Mouse (Mus musculus) urinary bladder, postnatal 36 days (tissue): ENCODE results near the gene Gm3336.
A peak's percentile ranks its signal among the peaks of the same experiment; 100 is the strongest.

Experiments used
- DNase-seq, 2 experiments: peaks; one replicate each; pipeline ENCODE4 v3.0.0; 2022; ENCODE audit warnings: low spot score in 2 of 2, mixed read lengths in 1 of 2

The Gm3336 gene

GRCm38 (mm10) chr8:70763354-70763753, 45.0 kb downstream of the Gm3336 start:
- DNase-seq, result no peak

GRCm38 (mm10) chr8:70764026-70764425, 45.7 kb downstream of the Gm3336 start:
- no peak for DNase-seq

GRCm38 (mm10) chr8:70764676-70765075, 46.3 kb downstream of the Gm3336 start:
- no peak for DNase-seq

- no peak for DNase-seq
Observed at GRCm38 (mm10) chr8:70765329-70765728, 47.0 kb downstream of the Gm3336 start.

GRCm38 (mm10) chr8:70765838-70766570, 47.7 kb downstream of the Gm3336 start:
- no peak for DNase-seq

- DNase-seq, result peak; percentile 78 to 84
Observed at GRCm38 (mm10) chr8:70766571-70767440, 48.5 kb downstream of the Gm3336 start.

- DNase-seq, result no peak
Observed at GRCm38 (mm10) chr8:70767503-70767902, 49.2 kb downstream of the Gm3336 start.

GRCm38 (mm10) chr8:70768231-70768776, 50.0 kb downstream of the Gm3336 start:
- DNase-seq, result no peak

- no peak for DNase-seq
Observed at GRCm38 (mm10) chr8:70768956-70769355, 50.6 kb downstream of the Gm3336 start.

GRCm38 (mm10) chr8:70769359-70769758, 51.0 kb downstream of the Gm3336 start:
- peak; percentile 92 to 95 for DNase-seq

GRCm38 (mm10) chr8:70769858-70770257, 51.5 kb downstream of the Gm3336 start:
- DNase-seq, result no peak

- no peak for DNase-seq
Observed at GRCm38 (mm10) chr8:70770748-70771147, 52.4 kb downstream of the Gm3336 start.

GRCm38 (mm10) chr8:70771217-70771616, 52.9 kb downstream of the Gm3336 start:
- DNase-seq, result no peak

- DNase-seq, result no peak
Observed at GRCm38 (mm10) chr8:70772075-70772474, 53.7 kb downstream of the Gm3336 start.
